Mouse (Mus musculus) neural tube, embryonic 14.5 days (tissue): ENCODE data around the gene Tmem60. TPM values are rescaled to one million over a fixed set of nuclear protein-coding genes. Genes with fewer than 3 reads are reported as not detected.

Source experiments
- ATAC-seq: fragments of 200-750 bp; cut with Nextera tagmentation; 2 replicates; pipeline ENCODE4 v1.8.0; 2017; ENCODE audit warnings: low read depth, mild to moderate bottlenecking, moderate TSS enrichment, moderate library complexity
- H3K27ac ChIP-seq: fragments of 300-500 bp; sonication (generic); 2 replicates; pipeline ENCODE4 v1.5.1; 2014; ENCODE audit warnings: low read depth, mild to moderate bottlenecking, control low read depth, low read length, moderate library complexity, mixed read lengths
- H3K27me3 ChIP-seq: fragments of 300-500 bp; sonication (generic); 2 replicates; pipeline ENCODE4 v1.6.1; 2014; ENCODE audit warnings: low read length; ENCODE audit not compliant: control insufficient read depth, insufficient read depth
- H3K36me3 ChIP-seq: fragments of 300-500 bp; sonication (generic); 2 replicates; pipeline ENCODE4 v1.6.1; 2014; ENCODE audit warnings: low read length, mixed read lengths; ENCODE audit not compliant: control insufficient read depth, insufficient read depth
- H3K4me1 ChIP-seq: fragments of 300-500 bp; sonication (generic); 2 replicates; pipeline ENCODE4 v1.6.1; 2014; ENCODE audit warnings: low read length; ENCODE audit not compliant: control insufficient read depth, insufficient read depth
- H3K4me2 ChIP-seq: fragments of 300-500 bp; sonication (generic); 2 replicates; pipeline ENCODE4 v1.6.1; 2014; ENCODE audit warnings: mild to moderate bottlenecking, low read depth, low read length, control low read depth
- H3K4me3 ChIP-seq: fragments of 300-500 bp; sonication (generic); 2 replicates; pipeline ENCODE4 v1.5.1; 2014; ENCODE audit warnings: low read depth, low read length, control low read depth, mixed read lengths
- H3K9ac ChIP-seq: fragments of 300-500 bp; sonication (generic); replicated peaks from 2 replicates; pipeline ENCODE4 v1.6.1; 2014; ENCODE audit warnings: low read depth, mild to moderate bottlenecking, control low read depth, low read length, mixed read lengths
- H3K9me3 ChIP-seq: fragments of 300-500 bp; sonication (generic); 2 replicates; pipeline ENCODE4 v1.6.1; 2016; ENCODE audit warnings: low read length; ENCODE audit not compliant: control insufficient read depth
- WGBS: fragments of 180-500 bp; shearing (Covaris S2); extraction: QIAGEN DNeasy Blood & Tissue Kit; methylation state at CpG from one replicate; pipeline ENCODE4 v1.1.7; 2014; 5-methylcytosine and 5-hydroxymethylcytosine counted together
- polyA plus RNA-seq: library from polyadenylated mRNA; unstranded; fragments of >200 nt; fragmentation: Nextera tagmentation; extraction: Ambion mirVana; gene quantifications from 2 replicates; pipeline ENCODE4 v1.2.1, GENCODE M21; 2014

Tmem60 gene
- polyA plus RNA-seq, 1 experiment from 2014 or later, result 77.9 TPM

- no peak overlapping the region for H3K4me2 ChIP-seq
- H3K4me1 ChIP-seq, result no peaks in the 10 kb centered on the region
- no peak for ATAC-seq
- H3K27ac ChIP-seq, result no peak overlapping the region
- H3K4me3 ChIP-seq, result no peak overlapping the region
- no peaks in the 10 kb centered on the region for H3K27me3 ChIP-seq
- no peaks in the 10 kb centered on the region for H3K9me3 ChIP-seq
- no peak overlapping the region for H3K9ac ChIP-seq
- no peaks in the 10 kb centered on the region for H3K36me3 ChIP-seq
- WGBS, result 82% methylated on average over 3 of the region's 3 CpGs
Measured at GRCm38 (mm10) chr5:20925451-20925850, 43.5 kb downstream of the Tmem60 start.

- Histone ChIP-seq H3K4me1 (no peaks in the 10 kb centered on the region), H3K27me3 (no peaks in the 10 kb centered on the region), H3K9ac (no peak overlapping the region), H3K27ac (no peak overlapping the region), H3K4me2 (no peak overlapping the region), H3K9me3 (no peaks in the 10 kb centered on the region), H3K36me3 (no peaks in the 10 kb centered on the region), H3K4me3 (no peak overlapping the region)
- WGBS, result 91% methylated on average over 6 of the region's 6 CpGs
- ATAC-seq, result no peak
Measured at GRCm38 (mm10) chr5:20929669-20930151, 47.7 kb downstream of the Tmem60 start.

- H3K4me1 ChIP-seq, result no peaks in the 10 kb centered on the region
- H3K9ac ChIP-seq, result no peak overlapping the region
- H3K4me3 ChIP-seq, result no peak overlapping the region
- ATAC-seq, result no peak
- no peak overlapping the region for H3K27ac ChIP-seq
- no peak overlapping the region for H3K4me2 ChIP-seq
- H3K36me3 ChIP-seq, result no peaks in the 10 kb centered on the region
- H3K27me3 ChIP-seq, result no peaks in the 10 kb centered on the region
- no peaks in the 10 kb centered on the region for H3K9me3 ChIP-seq
Measured at GRCm38 (mm10) chr5:20930430-20930829, 48.4 kb downstream of the Tmem60 start.

GRCm38 (mm10) chr5:20931300-20931699, 49.3 kb downstream of the Tmem60 start:
- no peak overlapping the region for H3K4me2 ChIP-seq

GRCm38 (mm10) chr5:20932585-20932984, 50.6 kb downstream of the Tmem60 start:
- H3K27me3 ChIP-seq, result no peaks in the 10 kb centered on the region
- H3K4me1 ChIP-seq, result peaks cover 3% of the 10 kb centered on the region; the same call in 1 of the 2 replicates
- H3K4me3 ChIP-seq, result no peak overlapping the region
- WGBS, result 98% methylated on average over 3 of the region's 3 CpGs
- H3K9me3 ChIP-seq, result no peaks in the 10 kb centered on the region
- H3K27ac ChIP-seq, result no peak overlapping the region
- no peak overlapping the region for H3K4me2 ChIP-seq
- no peaks in the 10 kb centered on the region for H3K36me3 ChIP-seq
- no peak overlapping the region for H3K9ac ChIP-seq
- no peak for ATAC-seq

More at GRCm38 (mm10) chr5:20931300-20931699, 49.3 kb downstream of the Tmem60 start:
- ATAC-seq, result no peak
- no peak overlapping the region for H3K27ac ChIP-seq
- H3K36me3 ChIP-seq, result no peaks in the 10 kb centered on the region
- 98% methylated on average over 3 of the region's 3 CpGs for WGBS
- H3K4me1 ChIP-seq, result peaks cover 3% of the 10 kb centered on the region; the same call in 1 of the 2 replicates
- no peak overlapping the region for H3K9ac ChIP-seq
- H3K4me3 ChIP-seq, result no peak overlapping the region
- no peaks in the 10 kb centered on the region for H3K27me3 ChIP-seq
- no peaks in the 10 kb centered on the region for H3K9me3 ChIP-seq

GRCm38 (mm10) chr5:20935934-20936333, 53.9 kb downstream of the Tmem60 start:
- H3K36me3 ChIP-seq, result no peaks in the 10 kb centered on the region
- ATAC-seq, result 0 out of 2 replicates have a peak, but pooled peaks have one; percentile 6
- 76% methylated on average over 5 of the region's 5 CpGs for WGBS
- H3K4me3 ChIP-seq, result no peak overlapping the region
- H3K27me3 ChIP-seq, result no peaks in the 10 kb centered on the region
- no peak overlapping the region for H3K27ac ChIP-seq
- H3K9ac ChIP-seq, result no peak overlapping the region
- H3K4me2 ChIP-seq, result no peak overlapping the region
- peaks cover 3% of the 10 kb centered on the region; the same call in 1 of the 2 replicates for H3K4me1 ChIP-seq
- no peaks in the 10 kb centered on the region for H3K9me3 ChIP-seq

Other genes starting within 250 kb of the Tmem60 start
- gene Phtf2, start 67 bp upstream of the Tmem60 start, polyA plus RNA-seq, result 34.4 and 37.1 TPM in 2 replicates
- gene Rsbn1l, start 74.2 kb downstream of the Tmem60 start, polyA plus RNA-seq, result 6.8 and 8.2 TPM in 2 replicates
- 29.7 and 30.5 TPM in 2 replicates for gene Ptpn12, start 173.7 kb downstream of the Tmem60 start, polyA plus RNA-seq